Mouse (Mus musculus) natural killer cell, adult 2 months (primary cell): ENCODE results near the gene Sdk1.

ENCODE experiments used
- DNase-seq, 2 experiments: peaks; one replicate each; pipeline ENCODE4 v3.0.0; 2022; ENCODE audit warnings: low spot score in 2 of 2

Sdk1 gene

DNA sequence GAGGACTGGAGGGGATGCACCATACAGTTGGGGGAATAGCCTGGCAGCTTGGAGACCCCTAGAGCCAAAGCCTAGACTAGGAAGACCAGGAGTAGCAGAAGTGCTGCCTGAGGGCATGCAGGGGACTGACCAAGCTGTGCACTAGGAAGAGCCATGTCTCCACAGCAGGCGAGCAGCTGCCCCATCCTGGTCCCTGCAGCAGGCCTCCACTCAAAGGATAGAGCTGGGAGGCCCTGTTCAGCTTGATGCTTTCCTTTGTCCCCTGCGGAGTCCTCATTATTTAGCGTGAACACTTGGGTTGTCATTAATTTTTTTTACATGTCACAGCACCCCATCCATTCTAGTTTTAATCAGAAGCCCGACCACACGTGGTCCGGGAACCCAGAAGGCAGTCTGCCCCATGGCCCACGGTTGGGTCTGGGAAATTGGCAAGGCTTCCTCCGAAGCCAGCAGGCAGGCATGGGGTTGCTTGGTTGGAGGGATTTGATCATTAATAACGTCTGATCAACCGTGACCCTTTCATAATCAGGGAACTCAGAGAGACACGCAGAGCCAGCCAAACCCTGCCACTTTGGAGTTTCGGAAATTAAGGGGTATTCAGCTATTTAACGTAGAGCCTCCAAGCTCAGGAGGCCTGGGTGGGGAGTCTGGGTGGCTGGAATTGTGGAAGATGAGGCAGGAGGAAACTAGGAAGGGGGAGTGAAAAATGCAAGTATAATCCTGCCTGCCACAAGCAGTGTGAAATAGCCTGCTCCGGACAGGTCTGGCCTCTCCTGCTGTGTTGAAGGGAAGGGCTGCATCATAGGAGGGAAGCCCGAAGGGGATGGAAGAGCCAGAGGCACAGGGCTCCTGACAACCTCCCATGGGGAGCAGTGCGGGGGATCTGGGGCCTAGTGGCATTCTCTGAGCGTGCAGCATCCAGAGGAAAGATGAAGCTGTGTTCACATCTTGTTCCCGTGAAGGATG is 872.2 kb downstream of the Sdk1 start:
- DNase-seq: no peak

DNA sequence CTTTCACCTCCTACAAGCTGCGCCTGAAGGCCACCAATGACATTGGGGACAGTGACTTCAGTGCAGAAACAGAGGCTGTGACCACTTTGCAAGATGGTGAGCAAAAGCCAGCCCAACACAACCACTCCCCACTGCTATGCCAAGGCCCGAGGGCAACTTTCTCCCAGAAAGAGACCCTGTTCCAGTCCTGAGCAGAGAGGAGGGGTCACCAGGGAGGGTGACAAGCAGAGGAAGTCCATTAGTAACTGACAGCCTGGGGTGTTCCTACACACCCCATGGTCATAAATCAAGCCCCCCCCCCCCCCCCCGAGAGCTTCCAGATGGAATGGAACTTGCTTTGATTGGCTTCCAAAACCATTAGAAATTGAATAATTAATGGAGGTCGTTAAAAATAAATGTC is 886.5 kb downstream of the Sdk1 start:
- DNase-seq: no peak

DNA sequence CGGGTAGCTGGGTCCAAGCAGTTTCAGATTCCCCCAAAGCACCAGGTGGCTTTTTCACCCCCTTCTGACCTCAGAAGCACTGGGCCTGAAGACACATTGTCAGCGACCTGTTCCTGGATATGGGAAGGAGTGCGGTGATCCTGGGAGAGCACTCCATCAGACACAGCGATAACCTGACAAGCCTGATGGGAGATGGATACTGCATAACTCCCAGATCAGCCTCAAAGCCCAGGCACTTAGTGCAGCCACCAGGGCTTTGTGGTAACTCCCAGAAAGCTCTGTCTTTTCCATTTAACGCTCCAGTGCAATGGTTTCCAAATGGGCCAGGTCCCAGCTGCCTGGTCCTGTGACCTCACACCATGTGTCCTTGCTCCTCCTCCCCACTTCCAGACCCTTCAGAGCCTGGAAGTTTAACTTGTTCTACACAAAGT is 886.9 kb downstream of the Sdk1 start:
- DNase-seq: no peak

DNA sequence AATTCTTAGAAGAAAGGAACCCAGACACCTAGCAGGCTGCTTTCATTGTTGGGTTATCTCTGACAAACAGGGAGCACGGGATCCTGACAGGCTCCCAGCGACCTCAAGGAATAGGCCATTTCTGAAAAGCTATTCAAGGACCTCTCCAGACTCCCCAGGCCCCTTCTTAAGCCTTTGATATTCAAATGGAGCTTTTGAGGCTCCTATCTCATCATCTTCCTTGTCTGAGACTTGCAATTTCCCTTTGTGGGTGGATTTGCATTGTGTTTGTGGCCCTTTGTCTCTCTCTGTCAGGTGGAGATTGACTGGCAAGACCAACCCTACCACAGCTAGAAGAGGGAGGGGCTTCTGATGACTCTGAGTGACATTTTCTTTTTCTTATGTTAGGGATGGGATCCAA is 888.7 kb downstream of the Sdk1 start:
- DNase-seq: no peak

DNA sequence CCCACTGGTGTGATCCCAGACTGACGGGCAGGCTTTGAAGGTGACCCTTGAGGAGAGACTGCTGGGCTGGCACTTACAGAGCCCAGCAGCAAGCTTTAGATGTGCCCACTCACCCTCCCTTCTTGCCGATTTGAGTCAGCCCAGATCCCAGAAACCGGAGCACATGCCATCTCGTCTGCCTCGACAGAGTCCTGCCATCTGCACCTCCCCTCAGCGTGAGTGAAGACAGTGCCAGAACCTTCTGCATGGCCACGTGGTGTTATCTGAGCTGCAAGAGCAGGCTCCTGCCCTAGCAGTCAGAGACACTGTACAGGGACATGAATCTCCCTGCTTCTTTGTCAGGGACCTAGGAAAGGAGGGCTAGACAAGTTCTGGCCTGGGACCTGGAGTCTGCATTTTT is 898.7 kb downstream of the Sdk1 start:
- no peak for DNase-seq

DNA sequence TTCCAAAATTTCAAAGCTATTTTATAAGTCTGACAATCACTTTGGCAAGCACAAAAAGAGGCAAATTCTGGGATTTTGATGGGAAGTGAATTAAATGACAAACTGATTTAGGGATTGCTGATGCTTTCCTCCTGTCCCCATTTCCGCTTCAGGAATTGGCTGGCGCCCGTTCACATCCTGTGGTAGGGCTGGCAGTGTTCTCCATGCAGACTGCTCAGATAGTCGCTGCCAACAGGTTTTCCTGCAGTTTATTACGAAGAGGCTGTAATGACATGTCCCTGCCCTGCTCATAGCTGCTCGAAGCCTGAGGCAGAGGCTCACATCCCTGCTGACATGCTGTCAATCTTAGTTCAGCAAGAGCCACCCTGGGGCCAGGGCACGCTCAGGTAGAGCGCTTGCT is 908.3 kb downstream of the Sdk1 start:
- DNase-seq: no peak

DNA sequence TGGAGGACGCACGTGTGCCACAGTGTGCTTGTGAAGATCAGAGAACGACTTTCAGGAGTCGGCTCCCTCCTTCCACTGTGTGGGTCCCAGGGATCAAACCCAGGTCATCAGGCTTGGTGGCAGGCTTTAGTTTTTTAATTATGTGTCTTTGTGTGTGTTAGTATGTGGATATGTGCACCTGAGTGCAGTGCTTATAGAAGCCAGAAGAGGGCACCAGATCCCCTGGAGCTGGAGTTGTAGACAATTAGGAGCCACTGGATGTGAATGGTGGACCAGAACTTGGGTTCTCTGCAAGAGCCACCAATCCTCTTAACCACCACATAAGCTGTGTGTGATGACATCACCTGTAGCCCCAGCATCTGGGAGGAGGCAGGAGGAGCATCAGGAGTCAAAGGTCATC is 909.5 kb downstream of the Sdk1 start:
- DNase-seq: no peak

DNA sequence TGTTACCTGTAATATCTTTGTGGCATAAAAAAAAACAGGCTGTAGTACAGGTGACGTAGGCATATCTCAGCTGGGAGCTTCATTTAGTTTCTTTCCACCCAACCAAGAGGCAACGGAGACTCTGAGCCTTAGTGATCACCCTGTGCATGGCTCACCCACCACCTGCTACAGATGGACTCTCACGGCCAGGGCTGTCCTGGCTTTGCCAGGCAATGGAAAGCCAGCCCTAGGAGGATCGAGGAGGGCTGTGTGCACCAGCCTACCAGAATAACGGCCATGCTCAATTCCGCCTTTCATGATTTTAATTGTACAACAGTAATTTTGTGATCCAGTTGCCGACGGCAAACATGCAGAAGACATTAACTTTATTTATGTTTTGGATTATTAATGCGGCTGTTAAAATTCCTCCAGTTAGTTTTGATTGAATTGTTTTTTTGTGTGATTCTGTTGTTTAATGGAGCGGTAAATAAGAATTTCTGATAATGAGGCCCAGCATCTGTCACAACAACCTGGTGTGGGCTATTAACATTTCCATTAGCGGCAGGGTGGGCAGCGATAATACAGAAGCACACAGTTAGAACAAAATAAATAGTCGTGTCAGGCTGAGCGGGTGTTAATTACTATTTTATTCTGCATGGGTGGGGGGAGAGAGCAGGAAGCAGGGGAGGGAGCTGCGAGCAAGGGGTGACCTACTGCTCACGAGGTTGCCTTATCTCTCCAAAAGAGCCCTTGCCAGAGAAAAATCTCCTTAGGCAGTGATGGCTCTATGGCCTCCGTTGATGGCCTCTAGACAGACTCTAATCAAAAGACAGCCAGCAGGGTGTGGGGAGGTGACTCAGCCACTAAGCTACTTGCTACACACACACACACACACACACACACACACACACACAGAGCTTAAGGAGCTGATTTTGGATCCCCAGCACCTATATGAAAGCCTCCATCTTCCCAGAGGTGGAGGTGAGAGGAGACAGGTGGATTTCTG is 915.9 kb downstream of the Sdk1 start:
- DNase-seq: no peak

DNA sequence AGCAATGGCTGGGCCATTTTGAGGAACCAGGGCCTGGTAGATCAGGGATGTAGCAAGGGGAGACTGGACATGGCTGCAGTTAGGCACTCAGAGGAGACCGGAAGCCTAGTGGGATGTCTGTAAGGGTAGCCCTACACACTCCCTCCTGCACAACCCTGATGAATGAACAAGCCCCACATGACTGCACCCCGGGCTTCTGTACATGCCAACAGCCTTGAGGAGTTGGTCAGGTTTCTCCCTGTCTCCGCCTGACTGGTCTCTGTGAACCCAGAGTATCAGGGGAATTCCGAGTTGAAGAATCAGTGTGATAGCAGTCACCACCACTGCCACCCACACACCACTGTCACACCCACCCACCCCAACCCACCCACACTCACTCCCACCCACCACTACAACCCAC is 922.2 kb downstream of the Sdk1 start:
- no peak for DNase-seq

DNA sequence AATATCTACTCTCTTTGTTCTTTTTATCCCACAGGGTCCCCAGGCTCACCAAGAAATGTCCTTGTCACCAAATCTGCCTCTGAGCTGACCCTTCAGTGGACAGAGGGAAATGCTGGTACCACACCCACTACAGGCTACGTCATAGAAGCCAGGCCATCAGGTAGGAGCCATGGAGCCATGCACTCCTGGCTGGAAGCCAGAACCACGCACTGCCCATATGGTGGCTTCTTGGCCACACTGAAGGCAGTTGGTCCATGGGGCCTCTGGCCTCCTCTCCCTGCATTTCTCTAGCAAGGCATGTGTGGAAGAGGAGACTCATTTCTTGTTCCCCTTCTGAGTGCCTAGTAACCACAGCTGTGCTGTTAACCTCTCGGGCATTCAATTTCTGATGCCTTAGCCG is 932.3 kb downstream of the Sdk1 start:
- no peak for DNase-seq

DNA sequence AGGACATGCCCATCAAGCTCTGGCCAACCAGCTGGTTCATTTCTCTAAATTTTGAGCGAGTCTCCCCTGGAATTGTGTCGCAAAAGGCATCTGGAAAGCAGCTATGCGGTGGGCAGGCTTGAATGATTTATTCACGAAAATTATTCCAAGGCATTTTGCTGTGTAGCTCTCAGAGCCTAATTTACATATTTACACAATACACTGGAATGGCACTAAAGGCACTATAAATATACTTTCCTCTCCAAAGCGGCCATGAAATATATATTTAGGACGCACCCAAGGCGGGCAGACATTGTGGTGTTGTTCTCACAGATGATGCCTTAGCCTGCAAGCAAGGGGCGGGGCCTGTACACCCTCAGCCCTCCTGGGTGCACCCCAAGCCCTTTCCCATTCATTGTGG is 936.9 kb downstream of the Sdk1 start:
- DNase-seq: no peak

DNA sequence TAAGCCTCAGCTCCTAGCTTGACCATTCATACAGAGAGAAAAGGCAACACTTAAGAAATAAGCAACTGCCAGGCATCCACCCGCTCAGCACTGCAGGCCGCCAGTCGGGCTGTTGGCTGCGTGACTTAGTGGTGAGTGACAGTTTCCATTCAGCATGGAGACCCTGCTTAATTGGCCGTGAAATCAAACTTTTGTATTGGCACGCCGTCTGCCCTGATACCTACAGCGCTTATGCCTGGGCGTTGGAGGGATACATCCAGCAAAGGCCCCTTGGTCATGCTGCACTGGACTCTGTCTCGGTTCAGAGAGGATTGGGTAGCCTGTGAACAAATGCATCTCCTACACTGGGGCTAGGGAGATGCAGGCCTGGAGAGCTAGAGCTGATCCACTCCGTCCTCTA is 938.0 kb downstream of the Sdk1 start:
- no peak for DNase-seq

DNA sequence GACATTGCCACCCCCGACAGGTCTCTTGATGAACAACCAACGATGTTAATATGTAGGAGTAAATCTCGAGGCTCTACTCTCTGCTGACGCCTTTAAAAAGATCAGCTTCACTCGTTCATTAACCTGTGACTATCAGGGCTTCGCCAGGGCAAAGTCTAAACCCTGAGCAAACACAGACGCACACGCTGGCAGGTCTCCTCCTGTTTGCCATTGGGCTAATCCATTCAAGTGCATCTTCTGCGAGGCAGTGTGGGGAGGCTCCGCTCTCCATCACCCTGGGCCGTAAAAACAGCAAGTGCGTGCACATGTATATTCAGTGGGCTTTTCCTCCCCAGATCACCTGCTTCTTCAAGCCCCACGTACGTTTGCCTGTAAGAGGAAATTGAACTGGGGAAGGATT is 940.6 kb downstream of the Sdk1 start:
- DNase-seq: no peak

DNA sequence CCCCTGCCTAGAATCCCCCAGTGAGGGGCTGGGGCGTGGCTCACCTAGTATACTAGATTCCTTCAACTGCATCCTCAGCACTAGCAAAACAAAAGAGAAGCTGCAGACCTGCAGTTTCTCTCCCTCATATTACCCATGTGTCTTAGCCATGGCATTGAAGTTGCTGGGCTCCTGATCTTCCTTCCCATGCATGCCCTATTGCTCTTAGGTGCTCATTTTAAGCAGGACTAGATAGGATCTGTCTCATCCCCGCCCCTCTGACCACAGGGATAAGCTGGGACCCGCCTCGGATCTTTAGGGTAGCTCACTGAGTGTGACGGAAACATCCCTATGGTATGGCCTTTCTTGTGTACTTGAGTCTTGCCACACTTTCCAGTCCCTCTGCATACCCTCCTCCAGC is 947.5 kb downstream of the Sdk1 start:
- no peak for DNase-seq

DNA sequence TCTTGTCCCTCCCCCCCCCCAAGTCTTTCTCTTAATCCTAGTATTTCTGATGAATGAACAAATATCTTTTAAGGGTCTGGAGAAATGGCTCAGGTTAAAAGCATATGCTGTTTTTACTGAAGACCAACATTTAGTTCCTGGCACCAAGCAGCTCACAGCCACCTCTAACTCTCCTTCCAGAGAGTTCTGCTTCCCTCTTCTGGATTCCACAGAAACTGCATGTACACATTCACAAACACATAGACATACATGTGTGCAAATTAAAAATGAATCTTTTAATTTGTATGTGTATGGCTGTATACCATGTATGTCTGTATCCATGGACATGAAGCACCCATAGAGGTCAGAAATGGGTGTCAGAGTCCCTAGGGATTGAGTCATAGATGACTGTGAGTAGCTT is 968.6 kb downstream of the Sdk1 start:
- DNase-seq: no peak

DNA sequence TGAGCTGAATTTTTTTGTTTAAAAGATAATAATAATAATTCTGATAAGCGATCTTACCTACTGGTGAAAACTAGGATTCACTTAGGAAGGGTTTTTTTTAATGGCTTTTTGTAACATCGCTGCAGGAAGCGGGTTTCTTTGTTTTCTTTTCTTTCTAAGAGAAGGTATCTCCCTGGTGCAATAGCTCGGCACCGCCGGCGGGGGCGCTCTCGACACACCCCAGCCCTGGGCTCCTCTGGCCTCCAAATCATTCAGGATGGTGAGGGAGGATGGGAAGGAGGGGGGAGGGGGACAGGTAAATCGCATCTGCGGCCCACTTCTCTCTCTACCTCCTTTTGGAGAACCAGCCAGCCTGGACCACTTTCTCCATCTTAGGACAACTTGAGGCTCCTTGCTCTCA is 971.0 kb downstream of the Sdk1 start:
- DNase-seq: no peak

DNA sequence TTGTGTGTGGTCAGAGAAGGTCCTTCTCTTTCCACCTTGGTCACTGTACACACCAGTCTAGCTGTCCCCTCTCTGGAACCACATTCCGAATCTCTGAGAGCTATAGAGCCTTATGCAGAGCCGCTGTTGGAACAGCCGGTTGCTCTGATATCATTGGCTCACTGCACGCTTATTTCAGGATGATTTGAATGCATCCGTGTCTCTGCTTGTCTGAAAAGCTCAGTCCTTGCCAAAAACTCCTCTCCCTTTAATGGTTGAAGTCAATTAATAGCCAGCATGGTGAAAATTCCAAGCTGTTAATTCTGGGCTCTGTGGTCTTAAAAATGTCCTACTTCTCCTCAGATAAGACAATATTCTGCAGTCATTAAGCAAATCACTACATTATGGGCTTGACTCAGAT is 974.7 kb downstream of the Sdk1 start:
- no peak for DNase-seq

DNA sequence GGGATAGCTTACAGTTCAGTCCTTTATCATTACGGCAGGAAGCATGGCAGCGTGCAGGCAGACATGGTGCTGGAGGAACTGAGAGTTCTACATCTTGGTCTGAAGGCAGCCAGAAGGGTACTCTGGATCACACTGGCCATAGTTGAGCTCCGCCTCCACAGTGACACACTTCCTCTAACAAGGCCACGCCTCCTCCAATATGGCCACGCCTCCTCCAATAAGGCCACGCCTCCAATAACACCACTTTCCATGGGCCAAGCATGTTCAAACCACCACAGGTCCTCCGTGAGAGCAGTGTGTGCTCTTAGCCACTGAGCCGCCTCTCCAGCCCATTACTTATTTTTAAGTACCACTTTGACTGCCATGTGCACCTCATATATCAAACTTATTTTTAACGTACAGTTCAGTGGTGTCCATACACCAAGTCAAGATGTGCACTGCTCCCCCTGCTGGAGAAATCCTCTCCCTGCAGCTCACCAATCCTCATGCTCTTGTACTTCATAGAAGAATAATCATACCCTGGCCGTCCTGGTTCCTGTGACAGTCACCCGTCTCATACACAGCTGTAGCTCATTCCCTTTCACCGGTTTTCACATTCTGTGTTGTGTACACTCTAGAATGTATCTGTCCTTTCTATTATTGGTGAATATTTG is 979.7 kb downstream of the Sdk1 start:
- DNase-seq: peak in 1 of 2 experiments; percentile 5

DNA sequence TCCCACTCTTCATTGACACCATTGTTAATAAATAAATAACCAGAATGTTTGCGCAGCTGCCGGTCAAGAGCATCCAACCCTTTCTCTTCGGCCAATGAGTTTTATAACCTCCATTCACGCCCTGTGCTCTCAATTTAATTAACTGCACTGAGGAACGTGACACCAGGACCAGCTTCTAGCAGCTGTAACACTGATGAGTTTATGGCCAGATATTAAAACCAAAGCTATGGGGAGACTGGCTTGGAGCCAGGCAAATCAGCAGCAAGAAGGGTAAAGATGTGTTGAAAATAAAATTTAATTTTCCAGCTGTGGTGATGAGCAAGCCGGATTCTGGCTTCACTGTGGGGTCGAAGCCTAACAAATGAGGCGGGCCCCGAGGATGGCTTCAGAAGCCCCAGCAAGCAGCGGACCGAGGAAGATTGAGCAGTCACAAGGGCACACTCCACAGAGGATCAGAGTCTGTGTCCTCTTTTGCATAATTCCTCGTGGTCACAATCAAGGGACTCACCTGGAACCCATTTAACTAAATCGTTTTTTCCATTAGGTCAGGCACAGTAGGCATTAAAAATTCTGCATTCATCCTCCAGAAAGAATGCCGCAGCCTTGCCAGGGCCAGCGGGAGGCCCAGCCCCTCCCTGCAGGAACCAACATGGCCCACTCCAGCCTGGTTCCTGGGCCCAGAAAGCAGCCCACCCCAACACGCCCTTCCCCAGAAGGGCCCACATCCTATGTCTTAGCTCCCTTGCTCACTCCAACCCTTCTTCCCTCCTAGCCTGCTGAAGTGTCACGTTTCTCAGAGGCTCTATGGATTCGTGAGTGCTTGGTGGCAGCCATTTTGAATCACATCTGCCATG is 987.9 kb downstream of the Sdk1 start:
- no peak for DNase-seq

DNA sequence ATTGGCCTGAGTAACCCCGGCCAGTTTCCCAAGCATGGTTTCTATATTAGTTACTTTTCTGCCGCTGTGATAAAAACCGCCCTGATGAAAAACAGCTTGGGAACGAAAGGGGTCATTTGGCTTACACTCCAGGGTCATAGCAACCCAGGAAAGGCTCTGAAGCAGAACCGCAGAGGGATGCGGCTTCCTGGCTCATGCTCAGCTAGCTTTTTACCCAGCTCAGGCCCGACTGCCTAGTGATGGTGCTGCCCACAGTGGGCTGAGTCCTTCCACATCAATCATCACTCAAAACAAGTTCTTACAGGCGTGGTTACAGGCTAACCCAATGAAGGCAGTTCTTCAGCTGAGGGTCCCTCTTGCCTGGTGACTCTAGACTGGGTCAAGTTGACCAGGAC is 988.5 kb downstream of the Sdk1 start:
- no peak for DNase-seq

DNA sequence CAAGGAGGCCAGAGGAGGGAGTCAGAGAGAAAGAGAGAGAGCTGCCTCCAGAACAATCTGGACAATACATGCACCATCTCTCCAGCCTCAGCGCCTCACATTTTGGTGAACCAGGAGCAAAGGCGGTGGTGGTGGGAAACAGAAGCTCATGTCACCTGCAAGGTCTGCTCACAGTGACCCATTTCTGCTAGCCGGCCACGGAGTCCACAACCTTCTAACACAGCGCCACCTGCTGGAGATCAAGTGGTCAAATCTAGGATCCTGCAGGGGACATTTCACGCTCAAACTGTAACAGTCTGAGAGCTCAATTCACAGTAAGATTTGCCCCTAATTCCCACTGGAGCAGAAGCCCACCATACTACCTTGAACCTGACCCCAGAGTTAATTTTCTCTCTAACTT is 999.0 kb downstream of the Sdk1 start:
- DNase-seq: no peak
